Mouse (Mus musculus) embryonic facial prominence, embryonic 13.5 days (tissue): ENCODE results near the gene Celf2. TPM values are rescaled to one million over a fixed set of nuclear protein-coding genes. Genes with fewer than 3 reads are reported as not detected.

Experiments used
- ATAC-seq: fragments of 200-750 bp; cut with Nextera tagmentation; 2 replicates; pipeline ENCODE4 v1.8.0; 2017; ENCODE audit warnings: low read depth; ENCODE audit not compliant: insufficient number of reproducible peaks, insufficient read depth, low FRiP score, low TSS enrichment
- H3K27ac ChIP-seq: fragments of 300-500 bp; sonication (generic); 2 replicates; pipeline ENCODE4 v1.5.1; 2015; ENCODE audit warnings: moderate library complexity, mild to moderate bottlenecking, inconsistent platforms
- H3K27me3 ChIP-seq: fragments of 300-500 bp; sonication (generic); 2 replicates; pipeline ENCODE4 v1.6.1; 2015; ENCODE audit warnings: mild to moderate bottlenecking, inconsistent platforms
- H3K36me3 ChIP-seq: fragments of 300-500 bp; sonication (generic); 2 replicates; pipeline ENCODE4 v1.6.1; 2015; ENCODE audit warnings: mild to moderate bottlenecking, inconsistent platforms
- H3K4me1 ChIP-seq: fragments of 300-500 bp; sonication (generic); 2 replicates; pipeline ENCODE4 v1.6.1; 2015; ENCODE audit warnings: inconsistent platforms
- H3K4me2 ChIP-seq: fragments of 300-500 bp; sonication (generic); 2 replicates; pipeline ENCODE4 v1.6.1; 2015; ENCODE audit warnings: moderate library complexity, mild to moderate bottlenecking, inconsistent platforms
- H3K4me3 ChIP-seq: fragments of 300-500 bp; sonication (generic); 2 replicates; pipeline ENCODE4 v1.5.1; 2015; ENCODE audit warnings: mild to moderate bottlenecking, inconsistent platforms
- H3K9ac ChIP-seq: fragments of 300-500 bp; sonication (generic); 2 replicates; pipeline ENCODE4 v1.6.1; 2015; ENCODE audit warnings: mild to moderate bottlenecking, inconsistent platforms
- H3K9me3 ChIP-seq: fragments of 300-500 bp; sonication (generic); 2 replicates; pipeline ENCODE4 v1.6.1; 2016; ENCODE audit warnings: inconsistent platforms
- WGBS: fragments of 180-500 bp; shearing (Covaris S2); methylation state at CpG from one replicate; pipeline ENCODE4 v1.1.7; 2015; ENCODE audit warnings: mixed read lengths; 5-methylcytosine and 5-hydroxymethylcytosine counted together
- polyA plus RNA-seq: library from polyadenylated mRNA; unstranded; fragments of >200 nt; fragmentation: Nextera tagmentation; extraction: Ambion mirVana; gene quantifications from 2 replicates; pipeline ENCODE4 v1.2.1, GENCODE M21; 2015

Gene Celf2
- polyA plus RNA-seq, 1 experiment from 2014 or later = 43.6 TPM

- WGBS = 72% methylated on average over 2 of the region's 2 CpGs
These were observed 694.1 kb downstream of the Celf2 start for GRCm38 (mm10) chr2:6815281-6815680.

GRCm38 (mm10) chr2:6808736-6809135, 700.6 kb downstream of the Celf2 start:
- WGBS = 79% methylated on average over 1 of the region's 1 CpGs
- Histone ChIP-seq H3K36me3 (no peaks in the 10 kb centered on the region), H3K9me3 (0 out of 2 replicates have a peak, but pooled peaks cover 4% of the 10 kb centered on the region), H3K9ac (no peak overlapping the region), H3K27ac (no peak overlapping the region), H3K27me3 (no peaks in the 10 kb centered on the region), H3K4me3 (no peak overlapping the region), H3K4me1 (no peaks in the 10 kb centered on the region), H3K4me2 (no peak overlapping the region)
- ATAC-seq = no peak

More at GRCm38 (mm10) chr2:6815281-6815680, 694.1 kb downstream of the Celf2 start:
- Histone ChIP-seq H3K27ac (no peak overlapping the region), H3K9ac (no peak overlapping the region), H3K27me3 (no peaks in the 10 kb centered on the region), H3K4me2 (no peak overlapping the region), H3K36me3 (no peaks in the 10 kb centered on the region), H3K4me1 (no peaks in the 10 kb centered on the region), H3K4me3 (no peak overlapping the region), H3K9me3 (0 out of 2 replicates have a peak, but pooled peaks cover 4% of the 10 kb centered on the region)
- ATAC-seq = no peak

DNA sequence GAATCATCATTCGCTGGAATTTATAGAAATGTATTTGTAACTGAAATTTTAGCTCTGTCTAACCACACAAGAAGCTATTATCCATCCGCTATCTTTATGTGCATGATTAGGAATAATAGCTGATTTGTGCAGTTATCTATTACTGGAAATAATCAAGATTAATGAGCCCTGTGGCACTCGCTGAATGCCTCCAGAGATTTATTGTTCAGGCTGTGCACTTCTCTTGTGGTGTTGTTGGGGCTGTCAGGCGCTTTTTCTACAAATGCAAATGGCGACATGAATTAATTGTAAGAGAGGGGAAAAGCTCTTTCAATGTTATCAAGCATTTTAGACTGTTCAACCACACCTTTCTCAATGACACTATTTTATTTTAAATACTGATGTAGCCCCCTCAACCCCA, 712.6 kb downstream of the Celf2 start:
- Histone ChIP-seq H3K9ac (no peak overlapping the region), H3K9me3 (no peaks in the 10 kb centered on the region), H3K4me3 (no peak overlapping the region), H3K27ac (no peak overlapping the region), H3K27me3 (no peaks in the 10 kb centered on the region), H3K4me2 (no peak overlapping the region), H3K36me3 (no peaks in the 10 kb centered on the region), H3K4me1 (no peaks in the 10 kb centered on the region)
- WGBS = 89% methylated on average over 5 of the region's 5 CpGs
- ATAC-seq = no peak

GRCm38 (mm10) chr2:6795995-6796588, 713.3 kb downstream of the Celf2 start:
- 71% methylated on average over 5 of the region's 5 CpGs for WGBS
- no peak overlapping the region for H3K4me3 ChIP-seq
- no peaks in the 10 kb centered on the region for H3K9me3 ChIP-seq
- H3K9ac ChIP-seq = no peak overlapping the region
- H3K27me3 ChIP-seq = no peaks in the 10 kb centered on the region
- H3K27ac ChIP-seq = no peak overlapping the region
- H3K4me2 ChIP-seq = no peak overlapping the region
- H3K4me1 ChIP-seq = no peaks in the 10 kb centered on the region
- no peak for ATAC-seq
- H3K36me3 ChIP-seq = no peaks in the 10 kb centered on the region

DNA sequence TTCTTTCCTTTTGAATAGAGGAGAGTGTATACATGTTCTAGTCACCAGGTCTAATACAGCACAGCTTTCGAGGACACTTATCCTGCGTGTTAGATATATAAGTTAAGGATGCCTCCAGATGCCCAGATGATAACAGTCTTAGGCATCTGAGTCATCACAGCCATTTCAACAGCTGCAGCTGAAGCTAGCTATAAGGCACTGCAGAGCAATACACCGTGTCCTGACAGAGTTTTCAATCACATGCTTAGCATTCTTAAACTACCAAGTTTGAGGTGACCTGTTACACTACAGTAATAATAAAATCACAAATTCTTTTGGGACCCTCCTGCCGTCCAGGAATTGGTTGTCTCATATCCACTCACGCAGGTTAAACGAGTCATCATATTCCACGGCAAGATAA, 714.5 kb downstream of the Celf2 start:
- Histone ChIP-seq H3K4me2 (no peak overlapping the region), H3K27ac (no peak overlapping the region), H3K27me3 (no peaks in the 10 kb centered on the region), H3K9me3 (no peaks in the 10 kb centered on the region), H3K4me3 (no peak overlapping the region), H3K36me3 (no peaks in the 10 kb centered on the region), H3K9ac (no peak overlapping the region), H3K4me1 (no peaks in the 10 kb centered on the region)
- ATAC-seq = no peak
- 66% methylated on average over 7 of the region's 7 CpGs for WGBS

DNA sequence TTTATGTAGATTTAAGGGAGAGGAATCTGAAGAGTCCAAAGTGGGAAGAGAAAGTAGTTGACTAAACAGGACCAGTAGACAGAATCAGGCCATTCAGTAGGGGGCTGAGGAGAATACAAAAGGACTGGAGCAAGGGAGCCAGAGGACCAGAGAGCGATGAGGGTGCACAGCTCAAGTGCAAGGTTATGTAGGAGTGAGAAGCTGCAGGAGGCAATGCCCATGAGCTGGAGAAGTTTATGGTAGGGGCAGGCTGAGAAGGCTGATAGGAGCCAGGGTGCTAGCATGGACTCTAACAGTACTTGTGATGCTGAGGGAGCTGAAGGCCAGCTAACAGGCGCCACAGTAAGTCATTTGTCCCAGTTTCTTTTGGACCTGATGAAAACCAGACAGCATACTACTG, 718.5 kb downstream of the Celf2 start:
- H3K4me3 ChIP-seq = no peak overlapping the region
- WGBS = 78% methylated on average over 2 of the region's 2 CpGs
- no peak overlapping the region for H3K27ac ChIP-seq
- H3K9ac ChIP-seq = no peak overlapping the region
- no peaks in the 10 kb centered on the region for H3K9me3 ChIP-seq
- H3K4me1 ChIP-seq = no peaks in the 10 kb centered on the region
- no peaks in the 10 kb centered on the region for H3K36me3 ChIP-seq
- H3K27me3 ChIP-seq = no peaks in the 10 kb centered on the region
- no peak overlapping the region for H3K4me2 ChIP-seq
- ATAC-seq = no peak

DNA sequence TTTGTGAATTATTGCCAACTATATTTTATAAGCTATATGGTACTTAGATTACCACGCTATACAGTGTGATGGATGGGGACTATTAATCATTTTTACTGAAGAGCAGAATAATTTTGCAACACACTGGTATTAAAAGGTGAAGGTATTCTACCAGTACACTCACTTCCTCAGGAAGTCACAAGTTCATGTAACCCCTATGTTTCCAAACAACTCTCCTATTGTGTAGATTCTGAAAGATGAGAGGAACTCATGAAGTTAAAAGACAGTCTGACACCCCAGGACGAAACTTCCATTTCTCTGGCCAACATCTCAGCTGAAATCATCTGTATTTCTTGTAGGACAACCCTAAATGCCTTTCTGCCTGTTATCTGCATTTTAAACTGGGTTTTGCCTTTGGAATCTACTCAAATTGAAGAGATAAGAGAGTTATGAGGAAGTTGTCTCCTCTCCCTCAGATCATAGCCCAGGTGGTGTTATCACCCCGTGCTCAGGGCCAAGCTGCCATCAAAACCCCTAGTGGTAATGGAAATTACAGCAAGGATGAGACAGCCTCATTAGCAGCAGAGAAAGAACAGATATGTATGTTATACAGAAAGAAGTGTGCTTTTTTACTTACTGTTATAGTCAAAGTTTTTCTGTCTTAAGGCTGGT, 722.7 kb downstream of the Celf2 start:
- Histone ChIP-seq H3K4me3 (no peak overlapping the region), H3K9me3 (no peaks in the 10 kb centered on the region), H3K4me1 (no peaks in the 10 kb centered on the region), H3K4me2 (no peak overlapping the region), H3K9ac (no peak overlapping the region), H3K27ac (no peak overlapping the region), H3K36me3 (no peaks in the 10 kb centered on the region), H3K27me3 (no peaks in the 10 kb centered on the region)
- no peak for ATAC-seq
- 66% methylated on average over 3 of the region's 3 CpGs for WGBS

- no peak overlapping the region for H3K4me3 ChIP-seq
- no peak overlapping the region for H3K9ac ChIP-seq
- H3K4me1 ChIP-seq = no peaks in the 10 kb centered on the region
- 92% methylated on average over 2 of the region's 2 CpGs for WGBS
- no peak overlapping the region for H3K4me2 ChIP-seq
- ATAC-seq = no peak
- no peaks in the 10 kb centered on the region for H3K36me3 ChIP-seq
- H3K27me3 ChIP-seq = no peaks in the 10 kb centered on the region
- no peak overlapping the region for H3K27ac ChIP-seq
- no peaks in the 10 kb centered on the region for H3K9me3 ChIP-seq
These were observed 739.1 kb downstream of the Celf2 start for GRCm38 (mm10) chr2:6770214-6770613.

DNA sequence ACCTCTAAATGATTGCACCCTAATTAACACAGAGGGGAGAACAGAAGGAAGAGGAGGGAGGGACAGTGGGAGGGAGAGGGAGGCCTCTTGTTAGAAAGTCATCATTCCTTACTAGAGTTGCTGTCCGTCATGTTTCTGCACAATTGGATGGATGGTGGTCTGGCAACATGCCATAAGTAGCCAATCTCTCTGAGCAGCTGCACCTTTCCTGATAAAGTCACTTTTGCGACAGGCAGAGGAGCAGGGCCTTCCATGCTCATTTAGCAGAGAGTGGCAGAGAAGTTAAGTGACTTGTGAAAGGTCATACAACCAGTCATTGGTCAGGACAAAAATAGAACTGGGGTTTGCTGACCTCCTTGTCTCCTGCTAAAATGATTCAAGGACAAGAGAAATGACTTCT, 747.0 kb downstream of the Celf2 start:
- no peak overlapping the region for H3K4me3 ChIP-seq
- no peaks in the 10 kb centered on the region for H3K4me1 ChIP-seq
- no peak overlapping the region for H3K9ac ChIP-seq
- no peak for ATAC-seq
- no peak overlapping the region for H3K4me2 ChIP-seq
- no peaks in the 10 kb centered on the region for H3K9me3 ChIP-seq
- H3K36me3 ChIP-seq = no peaks in the 10 kb centered on the region
- WGBS = 65% methylated on average over 2 of the region's 2 CpGs
- H3K27me3 ChIP-seq = no peaks in the 10 kb centered on the region
- H3K27ac ChIP-seq = no peak overlapping the region

GRCm38 (mm10) chr2:6743173-6743572, 766.2 kb downstream of the Celf2 start:
- H3K4me3 ChIP-seq = no peak overlapping the region
- H3K36me3 ChIP-seq = no peaks in the 10 kb centered on the region
- H3K9me3 ChIP-seq = no peaks in the 10 kb centered on the region
- no peaks in the 10 kb centered on the region for H3K27me3 ChIP-seq
- no peak overlapping the region for H3K4me2 ChIP-seq
- 70% methylated on average over 2 of the region's 2 CpGs for WGBS
- no peaks in the 10 kb centered on the region for H3K4me1 ChIP-seq
- no peak overlapping the region for H3K9ac ChIP-seq
- no peak overlapping the region for H3K27ac ChIP-seq
- no peak for ATAC-seq

GRCm38 (mm10) chr2:6739998-6740668, 769.2 kb downstream of the Celf2 start:
- WGBS = 80% methylated on average over 4 of the region's 4 CpGs
- H3K4me3 ChIP-seq = no peak overlapping the region
- ATAC-seq = no peak

GRCm38 (mm10) chr2:6732026-6732425, 777.3 kb downstream of the Celf2 start:
- Histone ChIP-seq H3K27ac (no peak overlapping the region), H3K4me1 (no peaks in the 10 kb centered on the region), H3K36me3 (no peaks in the 10 kb centered on the region), H3K9ac (no peak overlapping the region), H3K9me3 (no peaks in the 10 kb centered on the region), H3K27me3 (no peaks in the 10 kb centered on the region), H3K4me2 (no peak overlapping the region), H3K4me3 (no peak overlapping the region)
- WGBS = 78% methylated on average over 2 of the region's 2 CpGs
- no peak for ATAC-seq

More at GRCm38 (mm10) chr2:6739998-6740668, 769.2 kb downstream of the Celf2 start:
- Histone ChIP-seq H3K4me2 (no peak overlapping the region), H3K36me3 (no peaks in the 10 kb centered on the region), H3K27me3 (no peaks in the 10 kb centered on the region), H3K9ac (no peak overlapping the region), H3K27ac (no peak overlapping the region), H3K4me1 (no peaks in the 10 kb centered on the region), H3K9me3 (no peaks in the 10 kb centered on the region)
